Mouse (Mus musculus) adrenal gland, postnatal 10 days (tissue): ENCODE data around the gene Fancg. TPM values are rescaled to one million over a fixed set of nuclear protein-coding genes. Genes with fewer than 3 reads are reported as not detected.

Source experiments
- DNase-seq: peaks from one replicate; pipeline ENCODE4 v3.0.0; 2021; ENCODE audit warnings: mixed read lengths
- long read RNA-seq, 2 experiments: library from polyadenylated mRNA; stranded (forward); transcript quantifications; one replicate each; pipeline ENCODE4 v2.0.0; 2021
- total RNA-seq, 2 experiments: library from RNA; stranded (reverse); gene quantifications; 2 replicates each; pipeline ENCODE4 v1.2.3; 2021

The Fancg gene
- total RNA-seq, result 10 to 100 TPM in 1 of 2 experiments, 1 to 10 TPM in 1; 7.3 to 11.7 TPM
- long read RNA-seq, experiment 1, partial matches to known transcripts, result 1 of 9 reads
- long read RNA-seq, experiment 1, other reads (novel, unspliced or antisense), result 5 of 9 reads
- long read RNA-seq, experiment 2, partial matches to known transcripts, result 0 of 8 reads
- long read RNA-seq, experiment 2, other reads (novel, unspliced or antisense), result 6 of 8 reads

GRCm38 (mm10) chr4:43010161-43011038 is at the start of gene Fancg:
Gene Fancg (minus strand): TSS chr4:43010506.
- peak; percentile 89 for DNase-seq

- DNase-seq, result no peak
Observed at GRCm38 (mm10) chr4:43059697-43060096, 49.4 kb upstream of the Fancg start.

GRCm38 (mm10) chr4:43058753-43059654 is 48.7 kb upstream of the Fancg start, which contains the start of gene Unc13b:
Gene Unc13b (plus strand): TSS chr4:43058953.
- peak; percentile 96 for DNase-seq

- no peak for DNase-seq
Observed at GRCm38 (mm10) chr4:43058392-43058752, 48.1 kb upstream of the Fancg start.

GRCm38 (mm10) chr4:43057654-43058053 is 47.3 kb upstream of the Fancg start:
- no peak for DNase-seq

GRCm38 (mm10) chr4:43052627-43053026 is 42.3 kb upstream of the Fancg start:
- peak; percentile 51 for DNase-seq

- peak; percentile 79 for DNase-seq
Observed at GRCm38 (mm10) chr4:43047231-43047630, 36.9 kb upstream of the Fancg start.

GRCm38 (mm10) chr4:43046607-43047006 is 36.3 kb upstream of the Fancg start:
- DNase-seq, result no peak

GRCm38 (mm10) chr4:43045659-43046302 is 35.5 kb upstream of the Fancg start, which contains the start of gene Fam214b:
Gene Fam214b (minus strand): TSS chr4:43046220.
- DNase-seq, result peak; percentile 99

GRCm38 (mm10) chr4:43045285-43045658 is 35.0 kb upstream of the Fancg start:
- no peak for DNase-seq

- DNase-seq, result peak; percentile 42
Observed at GRCm38 (mm10) chr4:43044673-43045072, 34.4 kb upstream of the Fancg start.

- peak; percentile 78 for DNase-seq
Observed at GRCm38 (mm10) chr4:43043644-43044357, 33.5 kb upstream of the Fancg start.

GRCm38 (mm10) chr4:43040881-43041547 is 30.7 kb upstream of the Fancg start:
- DNase-seq, result no peak

- DNase-seq, result peak; percentile 98
Observed at GRCm38 (mm10) chr4:43040114-43040572, 29.8 kb upstream of the Fancg start.

- no peak for DNase-seq
Observed at GRCm38 (mm10) chr4:43039609-43040008, 29.3 kb upstream of the Fancg start.

- DNase-seq, result peak; percentile 84
Observed at GRCm38 (mm10) chr4:43038567-43039495, 28.5 kb upstream of the Fancg start.

- no peak for DNase-seq
Observed at GRCm38 (mm10) chr4:43037860-43038566, 27.7 kb upstream of the Fancg start.

- no peak for DNase-seq
Observed at GRCm38 (mm10) chr4:43036356-43036755, 26.1 kb upstream of the Fancg start.

GRCm38 (mm10) chr4:43035851-43036250 is 25.5 kb upstream of the Fancg start:
- DNase-seq, result no peak
